Mouse (Mus musculus) cerebellum, postnatal 4 days (tissue): Measurements from ENCODE around the gene Acap2.
A peak's percentile ranks its signal among the peaks of the same experiment; 100 is the strongest.

Source experiments
- DNase-seq, 2 experiments: peaks; one replicate each; pipeline ENCODE4 v3.0.0; 2022; ENCODE audit warnings: low spot score in 2 of 2, mixed read lengths in 1 of 2

Acap2 gene

DNA sequence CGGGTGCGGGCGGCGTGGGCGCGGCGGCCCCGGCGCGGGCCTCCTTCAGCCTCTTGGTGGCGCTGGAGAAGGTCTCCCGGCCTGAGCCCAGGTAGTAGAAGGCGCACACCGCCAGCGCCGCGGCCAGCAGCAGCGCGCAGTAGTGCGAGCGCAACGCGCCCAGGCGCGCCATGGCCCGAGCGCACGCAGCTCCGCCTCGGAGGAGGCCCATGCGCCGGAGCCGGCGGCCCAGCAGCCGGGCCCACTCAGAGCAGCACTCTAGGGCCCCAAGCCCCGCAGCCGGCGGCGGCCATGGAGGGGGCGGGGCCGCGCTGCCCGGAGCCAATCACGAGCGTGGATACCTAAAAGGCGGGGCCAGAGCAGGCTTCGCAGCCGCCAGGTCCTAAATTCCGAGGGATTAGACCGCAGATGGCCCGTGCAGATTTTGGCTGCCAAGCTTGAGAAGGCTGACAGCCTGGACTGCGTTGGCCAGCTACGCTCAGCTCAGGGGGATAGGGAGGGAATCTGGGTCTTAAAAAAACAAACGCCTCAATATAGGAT is 119.8 kb downstream of the Acap2 start, which contains the start of gene Xxylt1:
Xxylt1 (minus strand) TSS at position 308 of the 540 bp plus-strand sequence.
- DNase-seq: peak; percentile 88 to 95

DNA sequence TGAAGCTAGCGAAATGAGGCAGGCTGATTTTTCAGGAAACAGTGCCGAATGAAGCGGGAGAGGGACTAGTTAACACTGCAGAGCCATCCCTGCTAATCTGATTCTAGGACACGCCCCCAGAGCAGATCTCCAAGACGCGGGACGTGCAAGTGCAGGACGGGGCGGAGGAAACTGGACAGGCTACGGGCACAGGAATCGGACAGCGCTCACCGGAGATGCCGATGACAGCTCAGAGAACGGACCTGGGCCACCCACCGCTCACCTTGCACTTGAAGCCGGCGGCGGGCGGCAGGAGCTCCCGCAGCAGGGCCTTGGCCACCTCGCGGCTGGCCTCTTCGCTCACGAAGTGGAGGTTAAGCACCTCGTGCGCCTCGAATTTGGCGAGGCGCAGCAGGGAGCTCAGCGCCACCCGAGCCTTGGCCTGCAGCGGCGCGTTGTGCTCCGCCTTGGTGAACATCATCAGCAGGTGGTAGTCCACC is 120.4 kb downstream of the Acap2 start:
- peak in 1 of 2 experiments; percentile 54 for DNase-seq

DNA sequence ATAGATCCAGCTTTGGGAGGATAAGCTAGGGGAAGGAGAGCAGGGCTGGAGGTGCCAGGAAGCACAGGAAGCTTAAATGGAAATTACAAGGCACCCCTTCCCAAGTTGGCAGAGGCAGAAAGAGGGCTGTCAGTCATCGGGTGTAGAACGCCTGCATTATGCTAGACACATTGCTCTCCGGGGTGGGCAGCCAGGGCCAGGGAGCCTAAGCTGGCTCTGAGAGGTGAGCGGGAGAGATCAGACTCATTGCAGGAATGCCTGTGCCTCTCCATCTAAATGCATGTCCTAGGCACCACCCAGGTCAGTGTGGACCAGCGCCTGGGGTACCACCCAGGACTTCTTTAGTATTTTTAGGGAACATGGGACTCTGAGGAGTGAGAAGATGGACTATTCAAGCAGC is 123.6 kb downstream of the Acap2 start:
- DNase-seq: no peak

DNA sequence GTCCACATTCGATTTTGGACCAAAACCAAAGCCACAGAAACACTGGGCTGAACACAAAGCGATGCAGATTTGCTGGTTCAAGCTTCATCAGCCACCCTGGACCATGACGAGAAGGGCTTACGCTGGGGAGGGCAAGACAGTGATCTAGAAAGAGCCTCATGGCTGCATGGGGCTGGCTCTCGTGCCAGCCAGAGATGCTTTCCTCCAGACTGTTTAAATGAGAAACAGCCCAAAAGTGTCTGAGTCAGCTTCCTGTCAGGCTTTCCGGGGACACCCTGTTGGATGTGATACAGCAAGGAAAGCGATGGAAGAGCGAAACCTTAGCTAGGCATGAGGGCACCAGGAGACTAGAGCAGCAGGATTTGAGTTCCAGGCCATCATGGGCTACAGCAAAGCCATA is 124.6 kb downstream of the Acap2 start:
- no peak for DNase-seq

DNA sequence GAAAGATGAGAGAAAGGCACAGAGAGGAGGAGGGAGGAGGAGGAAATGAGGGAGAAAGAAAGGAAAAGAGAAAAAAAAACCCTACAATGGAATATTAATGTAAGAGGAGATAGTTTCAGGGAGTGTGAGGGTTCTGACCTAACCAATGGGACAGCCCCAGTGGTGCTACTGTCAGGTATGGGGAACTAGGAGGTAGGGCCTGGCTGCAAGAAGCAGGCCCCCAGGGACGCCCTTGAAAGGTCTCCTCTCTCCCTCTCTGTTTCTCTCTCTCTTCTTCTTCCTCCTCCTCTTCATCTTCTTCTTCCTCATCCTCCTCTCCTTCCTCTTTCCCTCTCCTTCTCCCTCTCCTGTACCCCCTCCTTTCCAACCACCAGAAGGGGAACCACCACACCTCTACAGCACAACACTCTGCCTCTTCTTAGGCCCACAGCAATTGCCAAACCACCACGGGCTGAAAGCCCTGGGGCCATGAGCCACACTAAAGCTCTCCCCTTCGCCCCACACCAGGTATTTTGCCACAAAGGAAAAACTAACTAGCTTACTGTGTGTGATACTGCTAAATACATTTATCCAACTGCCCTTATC is 126.6 kb downstream of the Acap2 start:
- no peak for DNase-seq

DNA sequence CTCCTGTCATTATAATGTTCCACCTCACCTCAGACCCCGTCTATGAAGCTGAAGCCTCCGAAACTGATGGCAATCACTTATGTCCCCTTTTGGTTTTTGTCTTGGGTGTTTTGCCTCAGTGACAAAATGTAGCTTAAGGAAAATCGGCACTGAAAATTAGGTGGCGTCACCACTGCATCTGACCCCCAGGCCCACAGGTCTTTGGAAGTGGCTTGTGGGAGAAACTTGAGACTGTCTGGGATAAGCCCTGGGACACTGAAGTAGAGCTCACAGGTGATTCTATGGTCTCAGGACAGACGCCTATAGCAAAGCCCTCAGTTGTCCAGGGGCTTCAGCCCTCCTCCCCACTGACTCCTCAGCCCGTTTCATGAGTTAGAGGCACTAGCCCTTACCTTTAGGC is 129.3 kb downstream of the Acap2 start:
- DNase-seq: no peak

DNA sequence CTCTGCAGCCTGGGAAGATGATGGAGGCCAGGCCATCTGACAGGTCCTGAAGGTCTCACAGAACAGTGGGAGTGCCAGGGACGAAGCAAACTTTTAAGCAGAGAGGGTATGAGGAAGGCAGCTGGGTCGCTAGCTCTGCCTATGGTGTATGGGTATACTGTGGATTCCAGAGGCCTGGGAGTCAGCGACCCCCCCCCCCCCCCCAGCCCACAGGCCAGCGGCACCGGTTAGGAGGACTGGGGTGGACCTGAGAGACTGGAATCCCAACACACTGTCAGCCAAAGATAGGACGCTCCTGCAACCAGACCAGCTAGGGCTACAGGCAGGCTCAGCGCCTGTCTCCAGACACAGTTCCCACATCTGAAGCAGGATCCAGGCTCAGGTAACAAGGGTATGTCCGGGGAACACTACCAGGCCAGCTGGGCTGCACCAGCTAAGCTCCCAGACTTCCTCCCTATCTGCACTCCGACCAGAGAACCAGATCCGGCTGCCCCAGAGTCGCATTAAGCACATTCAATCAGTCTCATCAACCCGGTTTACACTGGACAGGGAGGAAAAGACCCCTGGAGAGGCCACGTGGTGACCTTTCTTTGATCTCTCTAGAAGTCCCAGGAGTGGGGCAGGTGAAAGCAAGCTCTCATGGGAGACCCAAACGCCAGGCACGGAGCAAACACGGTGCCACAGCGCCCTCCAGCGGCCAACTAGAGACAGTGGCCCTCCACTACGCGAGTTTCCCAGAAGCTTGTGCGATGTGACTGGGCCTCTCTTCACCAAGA is 130.5 kb downstream of the Acap2 start:
- peak; percentile 71 to 87 for DNase-seq

DNA sequence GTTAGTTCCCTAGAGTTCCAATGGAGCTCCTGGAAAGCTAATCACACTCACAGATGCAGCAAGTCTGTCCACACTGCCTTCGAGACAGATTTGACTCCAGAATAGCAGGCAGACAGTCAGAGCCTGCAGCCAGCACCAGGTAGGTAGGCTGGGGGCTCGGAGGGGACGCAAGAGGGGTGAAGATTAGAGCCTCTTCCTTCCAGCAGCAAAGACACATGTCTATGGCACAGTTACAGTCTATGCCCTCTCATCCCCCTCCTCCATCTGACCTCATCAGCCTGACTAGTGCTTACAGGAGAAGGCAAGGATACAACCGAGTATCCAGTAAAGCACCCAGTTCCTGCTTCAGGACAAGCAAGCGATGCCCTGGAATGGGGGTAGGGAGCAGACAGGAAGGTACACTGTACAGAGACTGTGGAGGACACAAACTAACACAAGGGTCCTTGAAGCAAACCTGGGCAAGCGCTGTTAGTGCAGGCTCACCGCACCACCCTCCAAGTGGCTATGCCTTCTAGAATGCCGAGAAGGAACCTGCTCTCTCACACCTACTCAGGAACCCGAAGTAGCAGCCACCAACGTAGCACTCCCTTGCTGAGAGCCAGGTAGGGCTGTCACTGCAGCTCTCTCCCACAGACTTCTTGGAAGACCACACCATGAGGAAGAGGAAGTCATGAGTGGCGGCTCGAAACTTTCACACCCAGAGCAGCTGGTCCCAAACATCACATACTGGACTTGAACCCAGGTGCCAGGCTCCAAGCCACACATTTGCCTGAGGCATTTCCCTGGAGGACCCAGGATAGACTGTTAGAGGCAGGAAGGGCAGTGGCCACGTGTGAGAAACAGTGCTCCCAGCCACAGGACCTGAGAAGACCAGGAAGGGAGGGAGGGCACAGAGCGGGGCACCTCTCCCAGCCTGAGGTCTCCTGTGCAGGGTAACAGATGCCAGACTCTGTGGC is 131.6 kb downstream of the Acap2 start:
- DNase-seq: no peak

DNA sequence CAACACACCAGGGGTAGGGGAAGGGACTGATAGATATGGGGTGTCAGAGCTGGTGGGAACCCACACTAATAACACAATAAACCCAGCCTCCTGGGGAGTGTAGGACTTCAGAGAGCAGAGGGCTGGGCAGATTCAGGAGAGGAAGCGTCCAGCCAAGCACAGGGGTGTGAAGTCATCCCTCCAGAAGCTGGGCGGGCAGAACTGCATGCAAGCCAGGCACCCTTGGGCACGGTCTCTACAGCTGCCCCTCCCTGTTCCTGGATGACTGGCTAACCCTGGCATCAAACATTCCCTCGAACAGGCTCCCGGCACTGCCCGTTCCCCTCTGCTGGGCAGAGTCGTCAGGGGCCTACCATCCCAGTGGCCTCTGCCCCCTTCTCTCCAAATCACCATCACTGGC is 132.8 kb downstream of the Acap2 start:
- no peak for DNase-seq

DNA sequence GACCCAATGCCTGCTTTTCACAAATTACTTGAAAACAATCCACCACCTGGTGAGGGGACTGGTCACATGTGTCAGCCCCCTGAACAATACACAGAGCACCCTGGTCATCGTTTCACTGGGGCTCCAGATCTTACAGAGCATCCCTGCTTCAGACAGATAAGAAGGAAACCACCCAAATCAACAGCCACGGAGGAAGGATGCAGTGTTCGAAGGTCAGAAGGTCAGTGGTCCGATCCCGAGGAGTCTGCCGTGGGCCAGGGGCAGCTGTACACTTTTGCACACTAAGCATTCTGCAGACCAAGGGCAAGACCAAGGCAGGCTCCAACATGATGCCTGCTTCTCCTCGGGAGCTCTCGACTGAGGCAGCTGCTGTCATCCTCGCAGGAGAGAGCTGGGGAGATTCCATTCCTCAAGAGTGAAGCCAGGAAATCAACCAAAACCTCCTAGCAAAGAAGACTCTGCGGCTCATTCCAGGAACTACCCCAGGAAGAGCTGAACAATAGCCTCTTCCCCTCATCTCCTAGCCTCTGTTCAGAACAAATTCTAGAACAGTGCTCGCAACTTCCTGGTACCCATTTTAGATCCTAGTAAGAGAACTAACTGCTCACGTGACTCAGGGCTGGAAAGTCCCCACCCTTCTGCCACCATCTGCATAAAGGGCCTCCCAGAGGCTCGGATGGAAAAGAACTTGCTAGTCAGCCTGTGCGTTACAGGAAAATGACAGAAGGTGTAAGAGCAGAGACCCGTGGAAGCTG is 134.5 kb downstream of the Acap2 start:
- no peak for DNase-seq

DNA sequence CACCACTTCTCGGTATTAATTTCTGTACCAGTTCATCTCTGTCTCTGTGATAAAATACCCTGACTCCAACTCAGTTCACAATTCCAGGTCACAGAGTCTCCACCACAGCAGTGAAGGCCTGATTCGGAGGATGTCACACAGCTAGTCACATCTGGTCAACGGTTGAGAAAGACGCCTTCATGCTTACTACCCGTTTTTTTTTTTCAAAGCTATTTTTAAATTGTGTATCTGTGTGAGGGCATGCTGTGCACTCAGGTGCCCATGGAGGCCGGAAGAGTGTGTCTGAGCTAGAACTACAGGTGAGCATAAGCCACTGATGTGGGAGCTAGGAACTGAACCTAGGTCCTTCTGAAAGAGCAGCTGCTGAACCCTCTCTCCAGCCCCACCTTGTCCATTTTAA is 136.3 kb downstream of the Acap2 start:
- no peak for DNase-seq

DNA sequence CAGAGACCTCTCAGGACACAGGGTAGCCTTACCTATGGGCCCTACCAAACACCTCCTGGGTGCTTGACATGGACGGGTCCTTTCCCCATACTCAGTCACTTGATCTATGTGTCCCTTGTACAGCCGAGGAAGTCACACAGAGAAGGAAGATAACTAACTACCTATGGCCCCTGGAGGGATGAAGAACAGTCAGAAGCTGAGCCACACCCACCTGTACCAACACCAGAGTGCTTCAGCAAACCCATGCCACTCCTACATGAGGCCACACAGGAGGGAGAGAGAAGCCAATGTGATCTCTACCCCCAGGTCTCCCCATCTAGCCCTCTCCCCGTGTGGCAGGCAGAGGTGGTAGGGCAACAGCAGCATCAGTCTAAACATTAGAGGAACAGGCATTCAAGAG is 138.1 kb downstream of the Acap2 start:
- no peak for DNase-seq

DNA sequence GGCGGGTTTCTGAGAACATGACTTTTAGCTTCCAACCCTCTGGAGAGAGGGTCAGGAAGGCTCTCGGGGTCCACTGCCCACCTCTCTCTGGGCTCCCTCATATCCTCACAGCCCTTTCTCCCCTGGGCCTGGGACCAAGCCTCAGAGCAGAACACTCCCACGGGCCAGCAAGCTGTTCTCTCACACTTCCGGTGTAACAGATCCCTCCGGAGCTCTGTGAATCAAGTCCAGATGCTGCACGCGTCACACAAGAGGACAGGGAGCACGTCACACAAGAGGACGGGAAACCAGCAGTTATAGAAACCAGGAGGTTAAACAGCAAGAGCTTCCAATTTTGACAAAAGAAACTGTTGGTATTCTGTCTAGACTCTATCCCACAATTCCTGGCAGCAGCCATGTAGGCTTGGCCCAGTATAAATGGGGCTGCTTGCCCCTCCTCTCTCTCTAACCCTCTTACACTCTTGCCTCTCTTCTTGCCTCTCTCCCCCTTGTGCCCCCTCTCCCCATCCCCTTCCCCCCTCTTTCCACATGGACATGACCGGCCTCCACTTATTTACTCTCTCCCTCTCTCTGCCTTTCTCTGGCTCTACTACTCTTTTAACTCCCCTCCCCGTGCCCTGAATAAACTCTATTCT is 139.7 kb downstream of the Acap2 start:
- DNase-seq: no peak

DNA sequence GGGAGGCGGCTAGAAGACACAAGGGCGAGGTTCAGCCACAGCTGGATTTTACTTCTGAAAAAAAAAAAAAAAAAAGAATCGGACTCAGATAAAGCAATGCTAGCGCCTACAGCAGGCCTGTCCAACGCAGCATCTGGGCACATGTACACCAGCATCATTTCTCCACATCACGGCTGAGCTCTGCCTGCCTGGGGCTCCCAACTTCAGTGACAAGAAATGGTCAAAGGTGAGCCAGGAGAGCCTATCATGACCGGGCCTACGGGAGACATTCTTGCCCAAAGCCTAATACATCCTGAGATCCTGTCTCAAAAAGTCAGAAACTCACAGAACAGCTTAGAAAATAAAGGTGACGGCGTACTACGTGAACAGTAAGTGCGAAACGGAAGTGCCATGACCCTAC is 140.3 kb downstream of the Acap2 start:
- DNase-seq: no peak

DNA sequence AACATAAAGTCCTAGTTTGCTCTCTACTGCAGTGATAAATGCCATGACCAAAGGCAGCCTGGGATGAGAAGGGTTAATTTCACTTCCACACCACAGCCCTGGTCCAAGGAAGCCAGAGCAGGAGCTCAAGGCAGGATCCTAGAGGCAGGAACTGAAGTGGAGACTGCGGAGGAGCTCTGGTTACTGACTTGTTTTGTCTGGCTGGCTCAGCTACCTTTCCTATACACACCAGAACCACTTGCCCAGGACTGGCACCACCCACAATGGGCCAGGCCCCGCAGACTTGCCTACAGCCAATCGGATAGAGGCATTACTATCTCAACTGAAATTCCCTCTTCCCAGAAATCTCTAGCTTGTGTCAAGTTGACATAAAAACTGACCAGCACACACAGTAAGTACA is 140.8 kb downstream of the Acap2 start:
- DNase-seq: no peak

DNA sequence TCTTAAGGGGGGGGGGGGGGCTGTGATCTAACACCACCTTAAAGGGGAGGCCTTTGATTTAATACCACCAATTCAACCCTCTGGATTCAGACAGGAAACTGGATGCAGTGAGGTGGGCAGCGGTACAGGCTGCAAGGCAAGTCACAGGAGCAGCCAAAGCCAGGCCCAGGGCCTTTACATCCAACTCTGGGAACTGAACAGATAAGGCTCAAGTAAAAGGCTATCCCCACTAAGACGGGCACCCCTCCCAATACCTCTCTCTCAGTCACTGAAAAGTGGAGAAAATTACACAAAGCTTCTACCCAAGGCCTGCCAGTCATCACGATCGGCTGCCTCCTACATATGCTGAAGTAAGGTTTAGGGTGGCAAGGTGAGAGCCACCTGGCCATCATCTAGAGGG is 141.3 kb downstream of the Acap2 start:
- no peak for DNase-seq

DNA sequence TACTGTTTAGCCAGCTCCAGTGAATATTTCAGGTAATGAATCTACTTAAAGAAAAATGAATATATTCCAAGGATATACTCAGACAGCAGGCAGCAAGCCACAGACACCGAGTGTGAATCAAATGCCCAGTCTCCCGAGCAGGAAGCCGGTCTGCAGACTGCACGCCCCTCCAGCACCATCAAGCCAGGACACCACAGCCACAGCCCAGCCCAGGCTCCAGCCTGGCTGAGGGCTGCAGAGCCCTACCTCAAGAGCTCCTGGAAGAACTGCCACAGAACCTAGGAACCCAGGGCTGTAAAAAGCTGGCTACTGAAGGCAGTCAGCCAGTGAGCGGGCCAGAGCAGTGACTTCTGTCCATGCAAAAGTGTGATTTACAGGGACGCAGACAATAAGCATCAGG is 148.2 kb downstream of the Acap2 start:
- no peak for DNase-seq

DNA sequence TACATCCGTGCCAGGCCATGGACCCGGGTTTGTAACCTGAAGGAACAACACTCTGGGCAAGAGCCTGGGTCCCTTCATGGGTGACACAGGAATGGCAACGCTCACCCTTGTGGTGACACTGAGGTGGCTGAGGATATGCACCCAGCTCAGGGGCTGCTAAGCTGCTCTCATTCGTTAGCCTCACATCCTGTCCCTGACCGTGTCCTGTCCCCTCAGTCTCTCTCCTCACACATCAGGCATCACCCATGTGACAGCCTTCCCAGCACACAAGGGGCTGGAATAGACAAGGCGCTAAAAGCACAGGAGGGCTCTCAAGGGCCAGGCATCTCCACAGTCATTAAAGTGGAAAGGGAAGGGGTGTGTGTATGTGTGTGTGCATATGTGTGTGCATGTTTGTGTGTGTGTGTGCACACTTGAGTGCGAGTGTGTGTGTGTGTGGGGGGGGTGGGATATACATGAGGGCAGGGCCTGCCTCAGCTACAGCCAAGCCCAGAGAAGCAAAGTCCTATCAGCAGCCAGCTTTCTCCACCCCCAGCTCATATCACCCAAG is 148.8 kb downstream of the Acap2 start:
- no peak for DNase-seq

DNA sequence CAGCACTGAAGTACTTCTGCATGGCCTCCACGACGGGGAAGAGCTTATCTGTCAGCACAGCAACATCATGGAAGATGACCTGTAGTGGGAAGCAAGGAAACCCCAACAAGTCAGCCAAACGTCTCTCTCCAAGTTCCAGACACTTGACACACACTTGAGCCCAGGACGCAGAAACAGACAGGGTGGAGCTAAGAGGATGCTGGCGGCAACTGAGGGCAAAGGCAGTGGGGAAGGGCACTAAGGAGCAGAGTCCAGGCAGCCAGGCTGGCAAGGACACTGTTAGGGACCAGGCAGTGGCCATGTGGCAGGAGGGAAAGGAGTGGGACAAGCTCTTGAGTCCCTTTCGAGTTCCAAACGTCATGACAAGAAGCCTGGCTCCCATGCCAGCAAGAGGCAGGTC is 150.3 kb downstream of the Acap2 start:
- no peak for DNase-seq

DNA sequence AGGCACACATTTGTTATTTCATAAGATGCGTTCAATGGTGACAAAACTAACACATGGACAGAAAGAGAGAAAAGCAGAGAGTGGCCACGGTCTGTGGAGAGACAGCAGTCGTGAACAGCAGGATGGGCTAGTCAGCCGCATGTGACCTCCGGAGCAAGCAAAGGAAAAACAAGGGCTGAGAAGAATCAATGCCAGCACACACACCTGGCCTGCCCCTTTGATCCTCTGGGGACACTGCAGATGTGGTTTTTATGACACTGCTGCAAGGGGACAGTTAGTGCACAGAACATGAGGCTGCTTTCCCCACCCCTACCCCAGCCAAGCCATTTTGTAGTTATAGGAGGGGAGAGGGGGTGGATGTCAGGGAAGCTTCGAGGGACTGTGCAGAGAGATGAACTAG is 152.9 kb downstream of the Acap2 start:
- DNase-seq: no peak
